Mouse (Mus musculus): ENCODE data around the gene Srp72. TPM values are rescaled to one million over a fixed set of nuclear protein-coding genes. Genes with fewer than 3 reads are reported as not detected.
A peak's percentile ranks its signal among the peaks of the same experiment; 100 is the strongest.

Srp72 gene
- polyA plus RNA-seq, 1 experiment from 2014 or later: 79.0 TPM

GRCm38 (mm10) chr5:76973488-76973887 is 995 bp upstream of the Srp72 start:
- no peak for ATAC-seq (replicated peaks)
- 0 out of 2 replicates have a peak overlapping the region, but pooled peaks have one; percentile 77 for H3K9ac ChIP-seq (replicated peaks)
- 66% methylated on average over 3 of the region's 3 CpGs for WGBS

GRCm38 (mm10) chr5:76974207-76974553 is 303 bp upstream of the Srp72 start:
- Histone ChIP-seq H3K4me3 (peak overlapping the region; percentile 72), H3K4me1 (peaks cover 22% of the 10 kb centered on the region), H3K27me3 (no peaks in the 10 kb centered on the region), H3K9ac (replicated peaks) (peak overlapping the region; percentile 77), H3K36me3 (peaks cover 15% of the 10 kb centered on the region), H3K4me2 (replicated peaks) (peak overlapping the region; percentile 76), H3K9me3 (no peaks in the 10 kb centered on the region), H3K27ac (replicated peaks) (no peak overlapping the region)
- ATAC-seq (replicated peaks): no peak
- 2% methylated on average over 17 of the region's 17 CpGs for WGBS

More at GRCm38 (mm10) chr5:76973488-76973887, 995 bp upstream of the Srp72 start:
- Histone ChIP-seq H3K27me3 (no peaks in the 10 kb centered on the region), H3K36me3 (peaks cover 16% of the 10 kb centered on the region), H3K4me2 (replicated peaks) (peak overlapping the region; percentile 76), H3K9me3 (no peaks in the 10 kb centered on the region), H3K4me3 (peak overlapping the region; percentile 72), H3K27ac (replicated peaks) (no peak overlapping the region), H3K4me1 (peaks cover 22% of the 10 kb centered on the region)

- WGBS: 88% methylated on average over 8 of the region's 8 CpGs
- ATAC-seq (replicated peaks): no peak
- Histone ChIP-seq H3K9me3 (no peaks in the 10 kb centered on the region), H3K4me2 (replicated peaks) (peak overlapping the region; percentile 76), H3K4me3 (peak overlapping the region; percentile 72), H3K9ac (replicated peaks) (no peak overlapping the region), H3K27ac (replicated peaks) (no peak overlapping the region), H3K36me3 (peaks cover 26% of the 10 kb centered on the region), H3K27me3 (no peaks in the 10 kb centered on the region), H3K4me1 (peaks cover 22% of the 10 kb centered on the region)
Observed at GRCm38 (mm10) chr5:76975736-76976135, 1.3 kb downstream of the Srp72 start.

GRCm38 (mm10) chr5:76984015-76984414 is 9.5 kb downstream of the Srp72 start:
- Histone ChIP-seq H3K4me1 (no peaks in the 10 kb centered on the region), H3K9me3 (no peaks in the 10 kb centered on the region), H3K4me3 (no peak overlapping the region), H3K4me2 (replicated peaks) (no peak overlapping the region), H3K27ac (replicated peaks) (no peak overlapping the region), H3K9ac (replicated peaks) (no peak overlapping the region), H3K36me3 (peaks cover 72% of the 10 kb centered on the region), H3K27me3 (no peaks in the 10 kb centered on the region)
- 93% methylated on average over 11 of the region's 11 CpGs for WGBS
- no peak for ATAC-seq (replicated peaks)

- ATAC-seq (replicated peaks): no peak
- Histone ChIP-seq H3K4me1 (no peaks in the 10 kb centered on the region), H3K9me3 (no peaks in the 10 kb centered on the region), H3K4me3 (no peak overlapping the region), H3K27me3 (no peaks in the 10 kb centered on the region), H3K36me3 (peaks cover 76% of the 10 kb centered on the region), H3K4me2 (replicated peaks) (no peak overlapping the region), H3K27ac (replicated peaks) (no peak overlapping the region), H3K9ac (replicated peaks) (no peak overlapping the region)
- WGBS: 95% methylated on average over 3 of the region's 3 CpGs
Observed at GRCm38 (mm10) chr5:76990789-76991188, 16.3 kb downstream of the Srp72 start.

GRCm38 (mm10) chr5:76993174-76993814 is 18.8 kb downstream of the Srp72 start:
- no peaks in the 10 kb centered on the region for H3K27me3 ChIP-seq
- no peak overlapping the region for H3K4me3 ChIP-seq
- no peak overlapping the region for H3K27ac ChIP-seq (replicated peaks)
- peaks cover 80% of the 10 kb centered on the region for H3K36me3 ChIP-seq
- H3K9me3 ChIP-seq: no peaks in the 10 kb centered on the region
- H3K4me1 ChIP-seq: no peaks in the 10 kb centered on the region
- no peak overlapping the region for H3K9ac ChIP-seq (replicated peaks)
- H3K4me2 ChIP-seq (replicated peaks): no peak overlapping the region
- 92% methylated on average over 5 of the region's 5 CpGs for WGBS
- no peak for ATAC-seq (replicated peaks)

GRCm38 (mm10) chr5:76998416-76998815 is 23.9 kb downstream of the Srp72 start:
- Histone ChIP-seq H3K36me3 (peaks cover 59% of the 10 kb centered on the region), H3K27me3 (no peaks in the 10 kb centered on the region), H3K9ac (replicated peaks) (no peak overlapping the region), H3K4me3 (no peak overlapping the region), H3K4me1 (no peaks in the 10 kb centered on the region), H3K4me2 (replicated peaks) (no peak overlapping the region), H3K9me3 (no peaks in the 10 kb centered on the region), H3K27ac (replicated peaks) (no peak overlapping the region)
- ATAC-seq (replicated peaks): peak; percentile 61
- WGBS: 46% methylated on average over 5 of the region's 5 CpGs

GRCm38 (mm10) chr5:77001192-77001591 is 26.7 kb downstream of the Srp72 start:
- no peak overlapping the region for H3K4me3 ChIP-seq
- peaks cover 34% of the 10 kb centered on the region for H3K36me3 ChIP-seq
- H3K27ac ChIP-seq (replicated peaks): no peak overlapping the region
- WGBS: 94% methylated on average over 17 of the region's 17 CpGs
- no peak for ATAC-seq (replicated peaks)
- no peak overlapping the region for H3K9ac ChIP-seq (replicated peaks)
- no peaks in the 10 kb centered on the region for H3K9me3 ChIP-seq
- no peak overlapping the region for H3K4me2 ChIP-seq (replicated peaks)
- H3K27me3 ChIP-seq: no peaks in the 10 kb centered on the region
- H3K4me1 ChIP-seq: no peaks in the 10 kb centered on the region

- H3K4me3 ChIP-seq: no peak within 1 kb of the TSS
- 93% methylated on average over 6 of the region's 6 CpGs for WGBS
- H3K4me2 ChIP-seq (replicated peaks): no peak within 1 kb of the TSS
- no peak within 1 kb of the TSS for H3K9ac ChIP-seq (replicated peaks)
- H3K36me3 ChIP-seq: peaks cover 12% of the 10 kb centered on the region; the same call in 1 of the 2 replicates
- no peaks in the 10 kb centered on the region for H3K9me3 ChIP-seq
- H3K27ac ChIP-seq (replicated peaks): no peak within 1 kb of the TSS
- H3K4me1 ChIP-seq: no peaks in the 10 kb centered on the region
- ATAC-seq (replicated peaks): no peak
- no peaks in the 10 kb centered on the region for H3K27me3 ChIP-seq
Observed at GRCm38 (mm10) chr5:77004051-77004821, 29.8 kb downstream of the Srp72 start, which contains the start of gene Arl9. TSS of gene Arl9 (plus strand) at chr5:77004055.

GRCm38 (mm10) chr5:77010352-77010751 is 35.9 kb downstream of the Srp72 start:
- Histone ChIP-seq H3K9ac (replicated peaks) (no peak overlapping the region), H3K4me3 (no peak overlapping the region), H3K36me3 (no peaks in the 10 kb centered on the region), H3K27me3 (no peaks in the 10 kb centered on the region), H3K4me2 (replicated peaks) (no peak overlapping the region), H3K27ac (replicated peaks) (no peak overlapping the region), H3K9me3 (no peaks in the 10 kb centered on the region), H3K4me1 (no peaks in the 10 kb centered on the region)
- no peak for ATAC-seq (replicated peaks)
- 91% methylated on average over 9 of the region's 9 CpGs for WGBS

GRCm38 (mm10) chr5:77011082-77011481 is 36.6 kb downstream of the Srp72 start:
- H3K9me3 ChIP-seq: no peaks in the 10 kb centered on the region
- no peak for ATAC-seq (replicated peaks)
- H3K4me2 ChIP-seq (replicated peaks): no peak overlapping the region
- no peaks in the 10 kb centered on the region for H3K27me3 ChIP-seq
- no peak overlapping the region for H3K4me3 ChIP-seq
- no peak overlapping the region for H3K9ac ChIP-seq (replicated peaks)
- WGBS: 65% methylated on average over 3 of the region's 3 CpGs
- no peaks in the 10 kb centered on the region for H3K36me3 ChIP-seq
- peaks cover 5% of the 10 kb centered on the region; the same call in 1 of the 2 replicates for H3K4me1 ChIP-seq
- H3K27ac ChIP-seq (replicated peaks): no peak overlapping the region

GRCm38 (mm10) chr5:77013171-77013570 is 38.7 kb downstream of the Srp72 start:
- Histone ChIP-seq H3K9me3 (no peaks in the 10 kb centered on the region), H3K4me2 (replicated peaks) (no peak overlapping the region), H3K36me3 (no peaks in the 10 kb centered on the region), H3K4me3 (no peak overlapping the region), H3K9ac (replicated peaks) (no peak overlapping the region), H3K27ac (replicated peaks) (no peak overlapping the region), H3K4me1 (peaks cover 8% of the 10 kb centered on the region; the same call in 1 of the 2 replicates), H3K27me3 (peaks cover 3% of the 10 kb centered on the region; the same call in 1 of the 2 replicates)
- WGBS: 84% methylated on average over 3 of the region's 3 CpGs
- ATAC-seq (replicated peaks): no peak
